Mouse (Mus musculus) layer of hippocampus, postnatal 14 days (tissue): Measurements from ENCODE around the gene Clk4. TPM values are rescaled to one million over a fixed set of nuclear protein-coding genes. Genes with fewer than 3 reads are reported as not detected.

Experiments used
- DNase-seq, 2 experiments: peaks; one replicate each; pipeline ENCODE4 v3.0.0; 2021 to 2022; ENCODE audit warnings: low spot score in 2 of 2, mixed read lengths in 1 of 2
- long read RNA-seq, 2 experiments: library from polyadenylated mRNA; stranded (forward); transcript quantifications; one replicate each; pipeline ENCODE4 v2.0.0; 2021
- total RNA-seq, 2 experiments: library from RNA; stranded (reverse); gene quantifications; 2 replicates each; pipeline ENCODE4 v1.2.3; 2021

Gene Clk4
- total RNA-seq = 100 to 1,000 TPM; 109 to 116 TPM
- long read RNA-seq, experiment 1, transcript Clk4-201 (13 exons, 1,949 nt) = major isoform, 5 of 37 reads
- long read RNA-seq, experiment 1, partial matches to known transcripts = 2 of 37 reads
- long read RNA-seq, experiment 1, other reads (novel, unspliced or antisense) = 30 of 37 reads
- long read RNA-seq, experiment 2, transcript Clk4-201 (13 exons, 1,949 nt) = major isoform, 8 of 71 reads
- long read RNA-seq, experiment 2, partial matches to known transcripts = 2 of 71 reads
- long read RNA-seq, experiment 2, other reads (novel, unspliced or antisense) = 55 of 71 reads

- no peak for DNase-seq
Measured at GRCm38 (mm10) chr11:51261680-51262219, at the start of gene Clk4. TSS of gene Clk4 (plus strand) at chr11:51261730.

GRCm38 (mm10) chr11:51214021-51214420 is 47.5 kb upstream of the Clk4 start:
- no peak for DNase-seq

GRCm38 (mm10) chr11:51219396-51219980 is 42.0 kb upstream of the Clk4 start:
- DNase-seq = no peak

- DNase-seq = no peak
Measured at GRCm38 (mm10) chr11:51220308-51220707, 41.2 kb upstream of the Clk4 start, which contains the start of gene Gm12569. TSS of gene Gm12569 (plus strand) at chr11:51220473.

- peak; percentile 28 to 63 for DNase-seq
Measured at GRCm38 (mm10) chr11:51227104-51227503, 34.4 kb upstream of the Clk4 start.

- no peak for DNase-seq
Measured at GRCm38 (mm10) chr11:51234626-51235025, 26.9 kb upstream of the Clk4 start.

GRCm38 (mm10) chr11:51242897-51243296 is 18.6 kb upstream of the Clk4 start:
- no peak for DNase-seq

GRCm38 (mm10) chr11:51257006-51257405 is 4.5 kb upstream of the Clk4 start:
- DNase-seq = no peak

- peak; percentile 97 to 99 for DNase-seq
Measured at GRCm38 (mm10) chr11:51262342-51263285, 1.1 kb downstream of the Clk4 start, which contains the start of gene BC049762. TSS of gene BC049762 (minus strand) at chr11:51263046.

- DNase-seq = peak in 1 of 2 experiments; percentile 51
Measured at GRCm38 (mm10) chr11:51263286-51263831, 1.8 kb downstream of the Clk4 start.

- DNase-seq = no peak
Measured at GRCm38 (mm10) chr11:51264352-51264751, 2.8 kb downstream of the Clk4 start.

- no peak for DNase-seq
Measured at GRCm38 (mm10) chr11:51265326-51265725, 3.8 kb downstream of the Clk4 start.

- no peak for DNase-seq
Measured at GRCm38 (mm10) chr11:51274418-51274817, 12.9 kb downstream of the Clk4 start.

- DNase-seq = peak; percentile 58 to 77
Measured at GRCm38 (mm10) chr11:51289564-51290041, 28.1 kb downstream of the Clk4 start, which contains the start of gene Col23a1. TSS of gene Col23a1 (plus strand) at chr11:51289920.

GRCm38 (mm10) chr11:51290066-51290955 is 28.8 kb downstream of the Clk4 start:
- no peak for DNase-seq

- no peak for DNase-seq
Measured at GRCm38 (mm10) chr11:51293956-51294530, 32.5 kb downstream of the Clk4 start.

- DNase-seq = peak in 1 of 2 experiments; percentile 31
Measured at GRCm38 (mm10) chr11:51295742-51296141, 34.2 kb downstream of the Clk4 start.

- no peak for DNase-seq
Measured at GRCm38 (mm10) chr11:51298691-51299090, 37.2 kb downstream of the Clk4 start.

- no peak for DNase-seq
Measured at GRCm38 (mm10) chr11:51302396-51302795, 40.9 kb downstream of the Clk4 start.
